In genomic region chr2:112239935-112240721, GRCm38 (mm10) we compare ENCODE assay signal across 9 mouse cellular contexts. TPM values are rescaled to one million over a fixed set of nuclear protein-coding genes. Genes with fewer than 3 reads are reported as not detected.
DNase-seq lines count a peak whose midpoint lies in the region; ATAC-seq and TF ChIP-seq lines count a peak whose summit lies in the region.
"Had no signal": no experiment of that assay in that cellular context is flagged by ENCODE, and none has a peak within 500 bp of the region (broad histone marks: within the 10 kb centered on the region; RNA-seq: fewer than 3 reads in every experiment).

No protein-coding gene starts in this region.

- under 1% methylated on average over 28 of the region's 28 CpGs for WGBS in midbrain, embryonic 10.5 days
- under 1% methylated on average over 28 of the region's 28 CpGs for WGBS in stomach, embryonic 14.5 days

- H3K9me3 ChIP-seq in midbrain, embryonic 10.5 days (replicated peaks): no peaks in the 10 kb centered on the region
- H3K9me3 ChIP-seq in stomach, embryonic 14.5 days (ENCODE audit: control insufficient read depth, low read depth, low read length): no peaks in the 10 kb centered on the region

- DNase-seq in testis, postnatal 10 days (ENCODE audit: low spot score): no peak
- peak; percentile 70 for DNase-seq in cerebellum, adult 11-12 months
- DNase-seq in kidney, postnatal 25 days: peak; percentile 22 to 52
- DNase-seq in midbrain, embryonic 10.5 days (ENCODE audit: low spot score): no peak
- no peak for DNase-seq in gastrocnemius, postnatal 25 days

- H3K27me3 ChIP-seq in testis, adult 2 months (ENCODE audit: control insufficient read depth, insufficient read depth, low read length): no peaks in the 10 kb centered on the region
- peaks cover 17% of the 10 kb centered on the region for H3K27me3 ChIP-seq in midbrain, embryonic 10.5 days (ENCODE audit: low read depth, poor library complexity, severe bottlenecking)
- no peaks in the 10 kb centered on the region for H3K27me3 ChIP-seq in stomach, embryonic 14.5 days (ENCODE audit: control insufficient read depth, insufficient read depth, low read length)

- TF ChIP-seq POLR2A in testis, adult 2 months (IDR thresholded peaks at IDR 0.05; ENCODE audit: control insufficient read depth, low read depth, low read length): no peak

- peaks cover 6% of the 10 kb centered on the region for H3K4me1 ChIP-seq in testis, adult 2 months (ENCODE audit: control insufficient read depth, insufficient read depth, low read length)
- peaks cover 24% of the 10 kb centered on the region for H3K4me1 ChIP-seq in midbrain, embryonic 10.5 days
- H3K4me1 ChIP-seq in stomach, embryonic 14.5 days (ENCODE audit: control insufficient read depth, insufficient read depth, low read length): no peaks in the 10 kb centered on the region; the same call in 1 of the 2 replicates

- H3K4me3 ChIP-seq in testis, adult 2 months (ENCODE audit: control insufficient read depth, low read depth, low read length): peak overlapping the region; percentile 93
- peak overlapping the region; percentile 83 for H3K4me3 ChIP-seq in midbrain, embryonic 10.5 days
- peak overlapping the region; percentile 73 for H3K4me3 ChIP-seq in stomach, embryonic 14.5 days (ENCODE audit: low read depth, low read length)

- no peaks in the 10 kb centered on the region for H3K36me3 ChIP-seq in testis, adult 2 months (ENCODE audit: control insufficient read depth, insufficient read depth, low read length)
- peaks cover 13% of the 10 kb centered on the region for H3K36me3 ChIP-seq in midbrain, embryonic 10.5 days
- peaks cover 3% of the 10 kb centered on the region; the same call in 1 of the 2 replicates for H3K36me3 ChIP-seq in stomach, embryonic 14.5 days (ENCODE audit: control insufficient read depth, insufficient read depth, low read length)

- TF ChIP-seq CTCF in testis, adult 2 months (IDR thresholded peaks at IDR 0.05; ENCODE audit: control insufficient read depth, insufficient read depth, insufficient replicate concordance, low read depth, low read length): no peak

- peak; percentile 49 for ATAC-seq in granulocyte monocyte progenitor cell, adult 5-6 weeks (replicated peaks; ENCODE audit: poor library complexity, severe bottlenecking)
- peak; percentile 30 for ATAC-seq in stomach, embryonic 14.5 days (ENCODE audit: insufficient number of reproducible peaks, insufficient read depth, low FRiP score, low read depth)

- H3K27ac ChIP-seq in testis, adult 2 months (ENCODE audit: control insufficient read depth, insufficient read depth, low read depth, low read length): peak overlapping the region; percentile 58
- H3K27ac ChIP-seq in midbrain, embryonic 10.5 days (replicated peaks): peak overlapping the region; percentile 97
- peak overlapping the region; percentile 95; the same call in 1 of the 2 replicates for H3K27ac ChIP-seq in stomach, embryonic 14.5 days (ENCODE audit: low read length)

- peak overlapping the region; percentile 86 for H3K4me2 ChIP-seq in stomach, embryonic 14.5 days (replicated peaks; ENCODE audit: low read depth, low read length)

- H3K9ac ChIP-seq in stomach, embryonic 14.5 days (replicated peaks; ENCODE audit: low read depth, low read length): peak overlapping the region; percentile 65; the same call in 1 of the 2 replicates

RNA-seq across cellular contexts. Expression of gene Lpcat4, which starts 0.9 kb away (rescaled TPM):
- 74.6 and 88.6 TPM in 2 replicates for polyA plus RNA-seq in testis, adult 2 months (2012; rRNA removed)
- 17.3 and 26.8 TPM in 2 replicates for total RNA-seq in granulocyte monocyte progenitor cell, adult 5-6 weeks (2014; fragmentation: Nextera tagmentation)
- total RNA-seq in granulocyte monocyte progenitor cell, adult 5-6 weeks (2017): 7.7 and 10.6 TPM in 2 replicates
- polyA plus RNA-seq in midbrain, embryonic 10.5 days (2016; fragmentation: Nextera tagmentation; extraction: Ambion mirVana): 11.4 and 13.7 TPM in 2 replicates
- polyA plus RNA-seq in stomach, embryonic 14.5 days (2014; fragmentation: Nextera tagmentation; extraction: Ambion mirVana): 23.0 and 26.4 TPM in 2 replicates
- 1 to 10 TPM; 2.1 to 2.3 TPM for total RNA-seq in gastrocnemius, postnatal 25 days (2021)

RNA-seq across cellular contexts. Expression of gene Nutm1, which starts 19.0 kb away (rescaled TPM):
- 22.6 and 23.7 TPM in 2 replicates for polyA plus RNA-seq in testis, adult 2 months (2012; rRNA removed)
- total RNA-seq in granulocyte monocyte progenitor cell, adult 5-6 weeks (2014; fragmentation: Nextera tagmentation): not detected in 2 replicates
- not detected in 2 replicates for total RNA-seq in granulocyte monocyte progenitor cell, adult 5-6 weeks (2017)
- polyA plus RNA-seq in midbrain, embryonic 10.5 days (2016; fragmentation: Nextera tagmentation; extraction: Ambion mirVana): 0.02 TPM in 1 of 2 replicates, not detected in the other
- not detected in 2 replicates for polyA plus RNA-seq in stomach, embryonic 14.5 days (2014; fragmentation: Nextera tagmentation; extraction: Ambion mirVana)
- not detected for total RNA-seq in gastrocnemius, postnatal 25 days (2021)
- total RNA-seq: heart, postnatal 14 days had no signal

RNA-seq across cellular contexts. Expression of gene Nop10, which starts 21.6 kb away (rescaled TPM):
- polyA plus RNA-seq in testis, adult 2 months (2012; rRNA removed): 108 and 121 TPM in 2 replicates
- total RNA-seq in granulocyte monocyte progenitor cell, adult 5-6 weeks (2014; fragmentation: Nextera tagmentation): 139 and 177 TPM in 2 replicates
- total RNA-seq in granulocyte monocyte progenitor cell, adult 5-6 weeks (2017): 220 and 244 TPM in 2 replicates
- 178 and 211 TPM in 2 replicates for polyA plus RNA-seq in midbrain, embryonic 10.5 days (2016; fragmentation: Nextera tagmentation; extraction: Ambion mirVana)
- polyA plus RNA-seq in stomach, embryonic 14.5 days (2014; fragmentation: Nextera tagmentation; extraction: Ambion mirVana): 197 and 199 TPM in 2 replicates
- total RNA-seq in gastrocnemius, postnatal 25 days (2021): 10 to 100 TPM; 49.2 to 55.4 TPM

RNA-seq across cellular contexts. Expression of gene Slc12a6, which starts 25.5 kb away (rescaled TPM):
- 28.8 and 34.1 TPM in 2 replicates for polyA plus RNA-seq in testis, adult 2 months (2012; rRNA removed)
- total RNA-seq in granulocyte monocyte progenitor cell, adult 5-6 weeks (2014; fragmentation: Nextera tagmentation): 57.3 and 62.2 TPM in 2 replicates
- total RNA-seq in granulocyte monocyte progenitor cell, adult 5-6 weeks (2017): 51.3 and 51.8 TPM in 2 replicates
- 7.4 and 11.3 TPM in 2 replicates for polyA plus RNA-seq in midbrain, embryonic 10.5 days (2016; fragmentation: Nextera tagmentation; extraction: Ambion mirVana)
- polyA plus RNA-seq in stomach, embryonic 14.5 days (2014; fragmentation: Nextera tagmentation; extraction: Ambion mirVana): 18.9 and 19.9 TPM in 2 replicates
- total RNA-seq in gastrocnemius, postnatal 25 days (2021): 10 to 100 TPM; 22.7 to 23.0 TPM

RNA-seq across cellular contexts. Expression of gene Gm21985, which starts 26.0 kb away (rescaled TPM):
- not detected in 2 replicates for polyA plus RNA-seq in testis, adult 2 months (2012; rRNA removed)
- total RNA-seq in granulocyte monocyte progenitor cell, adult 5-6 weeks (2014; fragmentation: Nextera tagmentation): 0.75 TPM in 1 of 2 replicates, not detected in the other
- 0.36 TPM in 1 of 2 replicates, not detected in the other for total RNA-seq in granulocyte monocyte progenitor cell, adult 5-6 weeks (2017)
- polyA plus RNA-seq in midbrain, embryonic 10.5 days (2016; fragmentation: Nextera tagmentation; extraction: Ambion mirVana): 0.04 TPM in 1 of 2 replicates, not detected in the other
- not detected in 2 replicates for polyA plus RNA-seq in stomach, embryonic 14.5 days (2014; fragmentation: Nextera tagmentation; extraction: Ambion mirVana)
- 1 to 10 TPM in 1 of 2 experiments, under 1 TPM in 1; 0.56 to 1.2 TPM for total RNA-seq in gastrocnemius, postnatal 25 days (2021)

Comparison
In these comparisons a context has a peak if more than half of its experiments do, and no peak if none do; other contexts are left out.
1. DNase-seq: peak in cerebellum, adult 11-12 months (single experiment) and kidney, postnatal 25 days (2 of 2); none in testis, postnatal 10 days (single experiment), midbrain, embryonic 10.5 days (single experiment) and gastrocnemius, postnatal 25 days (single experiment).
2. RNA of gene Nutm1, which starts 19.0 kb away (polyA plus RNA-seq): 22.6 to 23.7 TPM in testis, adult 2 months; 0.02 TPM in midbrain, embryonic 10.5 days and not detected in stomach, embryonic 14.5 days; every median in the first group is over 10 times any median in the second.
3. Peak in every context shown above with its lines, with median percentiles within 50 percentile points of each other: H3K27ac ChIP-seq and H3K4me3 ChIP-seq.